Mouse (Mus musculus) left cerebral cortex, adult 6 months (tissue): ENCODE data around the gene Pdzrn4. TPM values are rescaled to one million over a fixed set of nuclear protein-coding genes. Genes with fewer than 3 reads are reported as not detected.

Source experiments
- long read RNA-seq, 2 experiments: library from polyadenylated mRNA; unstranded; transcript quantifications; one replicate each; pipeline ENCODE4 v2.0.0; 2019 to 2020
- polyA plus RNA-seq: library from polyadenylated mRNA; unstranded; fragments of <200 nt; fragmentation: Nextera tagmentation; gene quantifications from 2 replicates; pipeline ENCODE4 v1.2.3, GENCODE M21; 2021

The Pdzrn4 gene
- polyA plus RNA-seq: 4.3 and 5.9 TPM in 2 replicates
- long read RNA-seq, experiment 1, transcript Pdzrn4-201 (8 exons, 3,376 nt): major isoform, 11 of 19 reads
- long read RNA-seq, experiment 1, partial matches to known transcripts: 3 of 19 reads
- long read RNA-seq, experiment 1, other reads (novel, unspliced or antisense): 5 of 19 reads
- long read RNA-seq, experiment 2, partial matches to known transcripts: 3 of 13 reads
- long read RNA-seq, experiment 2, other reads (novel, unspliced or antisense): 8 of 13 reads

GRCm38 (mm10) chr15:92396770-92397608 lies at the start of gene Pdzrn4:
Pdzrn4 (plus strand) TSS chr15:92396881.

